Mouse (Mus musculus): ENCODE results near the gene Gm20388.

Gm20388 gene

GRCm38 (mm10) chr8:121258126-121258792, 1347.6 kb downstream of the Gm20388 start:
- no peak for DNase-seq

- no peak for DNase-seq
Observed at GRCm38 (mm10) chr8:121262728-121263389, 1352.2 kb downstream of the Gm20388 start.

GRCm38 (mm10) chr8:121263390-121263775, 1352.7 kb downstream of the Gm20388 start:
- no peak for DNase-seq

GRCm38 (mm10) chr8:121264260-121264659, 1353.6 kb downstream of the Gm20388 start:
- DNase-seq = no peak

GRCm38 (mm10) chr8:121271542-121271941, 1360.9 kb downstream of the Gm20388 start:
- peak in 1 of 2 experiments; percentile 36 for DNase-seq

GRCm38 (mm10) chr8:121273195-121273594, 1362.6 kb downstream of the Gm20388 start:
- peak in 1 of 2 experiments; percentile 77 for DNase-seq

- peak; percentile 90 to 97 for DNase-seq
Observed at GRCm38 (mm10) chr8:121273620-121274019, 1363.0 kb downstream of the Gm20388 start.

- DNase-seq = no peak
Observed at GRCm38 (mm10) chr8:121280414-121280813, 1369.8 kb downstream of the Gm20388 start.

GRCm38 (mm10) chr8:121289346-121289745, 1378.7 kb downstream of the Gm20388 start:
- no peak for DNase-seq

- peak; percentile 60 to 64 for DNase-seq
Observed at GRCm38 (mm10) chr8:121290547-121290946, 1379.9 kb downstream of the Gm20388 start.

- no peak for DNase-seq
Observed at GRCm38 (mm10) chr8:121293418-121293817, 1382.8 kb downstream of the Gm20388 start.

- no peak for DNase-seq
Observed at GRCm38 (mm10) chr8:121294234-121295108, 1383.8 kb downstream of the Gm20388 start.

- no peak for DNase-seq
Observed at GRCm38 (mm10) chr8:121296082-121296481, 1385.4 kb downstream of the Gm20388 start.

- DNase-seq = no peak
Observed at GRCm38 (mm10) chr8:121296597-121296996, 1386.0 kb downstream of the Gm20388 start.

GRCm38 (mm10) chr8:121297299-121297698, 1386.7 kb downstream of the Gm20388 start:
- no peak for DNase-seq

- DNase-seq = no peak
Observed at GRCm38 (mm10) chr8:121300066-121300465, 1389.4 kb downstream of the Gm20388 start.

GRCm38 (mm10) chr8:121300501-121301411, 1390.1 kb downstream of the Gm20388 start:
- no peak for DNase-seq

GRCm38 (mm10) chr8:121301431-121301830, 1390.8 kb downstream of the Gm20388 start:
- no peak for DNase-seq

- DNase-seq = no peak
Observed at GRCm38 (mm10) chr8:121301978-121302649, 1391.5 kb downstream of the Gm20388 start.

GRCm38 (mm10) chr8:121307723-121308122, 1397.1 kb downstream of the Gm20388 start:
- DNase-seq = peak; percentile 74 to 80

GRCm38 (mm10) chr8:121310976-121311819, 1400.6 kb downstream of the Gm20388 start:
- DNase-seq = peak; percentile 63 to 65
